Mouse (Mus musculus) limb, embryonic 15.5 days (tissue): Measurements from ENCODE around the gene Cap2. TPM values are rescaled to one million over a fixed set of nuclear protein-coding genes. Genes with fewer than 3 reads are reported as not detected.

Experiments
- ATAC-seq: fragments of 200-750 bp; cut with Nextera tagmentation; 2 replicates; pipeline ENCODE4 v1.8.0; 2017; ENCODE audit warnings: low read depth, moderate TSS enrichment; ENCODE audit not compliant: insufficient number of reproducible peaks, low FRiP score, low TSS enrichment
- H3K27ac ChIP-seq: fragments of 300-500 bp; sonication (generic); 2 replicates; pipeline ENCODE4 v1.5.1; 2015; ENCODE audit warnings: moderate library complexity, mild to moderate bottlenecking, inconsistent platforms
- H3K27me3 ChIP-seq: fragments of 300-500 bp; sonication (generic); 2 replicates; pipeline ENCODE4 v1.6.1; 2015; ENCODE audit warnings: inconsistent platforms
- H3K36me3 ChIP-seq: fragments of 300-500 bp; sonication (generic); 2 replicates; pipeline ENCODE4 v1.6.1; 2015; ENCODE audit warnings: inconsistent platforms
- H3K4me1 ChIP-seq: fragments of 300-500 bp; sonication (generic); 2 replicates; pipeline ENCODE4 v1.6.1; 2015; ENCODE audit warnings: inconsistent platforms
- H3K4me2 ChIP-seq: fragments of 300-500 bp; sonication (generic); 2 replicates; pipeline ENCODE4 v1.6.1; 2015; ENCODE audit warnings: mild to moderate bottlenecking, inconsistent platforms
- H3K4me3 ChIP-seq: fragments of 300-500 bp; sonication (generic); 2 replicates; pipeline ENCODE4 v1.5.1; 2015; ENCODE audit warnings: mild to moderate bottlenecking, inconsistent platforms
- H3K9ac ChIP-seq: fragments of 300-500 bp; sonication (generic); 2 replicates; pipeline ENCODE4 v1.6.1; 2015; ENCODE audit warnings: inconsistent platforms
- H3K9me3 ChIP-seq: fragments of 300-500 bp; sonication (generic); 2 replicates; pipeline ENCODE4 v1.6.1; 2016; ENCODE audit warnings: inconsistent platforms
- WGBS: fragments of 180-500 bp; shearing (Covaris S2); methylation state at CpG from one replicate; pipeline ENCODE4 v1.1.7; 2015; 5-methylcytosine and 5-hydroxymethylcytosine counted together
- polyA plus RNA-seq: library from polyadenylated mRNA; unstranded; fragments of >200 nt; fragmentation: Nextera tagmentation; extraction: Ambion mirVana; gene quantifications from 2 replicates; pipeline ENCODE4 v1.2.1, GENCODE M21; 2015

Gene Cap2
- polyA plus RNA-seq, 1 experiment from 2014 or later = 18.2 TPM

DNA sequence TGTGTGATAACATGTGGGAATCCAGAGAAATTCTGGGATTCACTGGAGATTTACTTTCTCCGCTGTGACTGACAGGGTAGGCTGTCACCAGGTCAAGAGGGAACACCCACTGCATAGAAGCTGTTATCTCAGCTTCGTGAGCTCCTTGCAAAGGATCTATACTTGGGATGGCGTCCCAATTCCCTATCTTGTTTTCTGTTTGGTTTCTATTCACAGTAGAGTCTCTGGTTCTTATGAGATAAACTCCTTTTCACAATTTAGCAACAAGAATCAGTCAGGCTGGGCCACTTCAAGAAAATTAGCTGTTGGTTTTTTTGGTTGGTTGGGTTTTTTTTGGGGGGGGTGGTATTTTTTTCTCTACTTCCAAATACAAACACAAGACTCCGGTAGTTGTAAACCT is 7.2 kb downstream of the Cap2 start:
- H3K4me3 ChIP-seq = no peak overlapping the region
- H3K9ac ChIP-seq = no peak overlapping the region
- H3K4me2 ChIP-seq = no peak overlapping the region
- H3K27me3 ChIP-seq = no peaks in the 10 kb centered on the region
- whole genome bisulfite sequencing = 82% methylated on average over 4 of the region's 4 CpGs
- H3K36me3 ChIP-seq = no peaks in the 10 kb centered on the region
- H3K9me3 ChIP-seq = no peaks in the 10 kb centered on the region
- no peaks in the 10 kb centered on the region for H3K4me1 ChIP-seq
- ATAC-seq = no peak
- no peak overlapping the region for H3K27ac ChIP-seq

DNA sequence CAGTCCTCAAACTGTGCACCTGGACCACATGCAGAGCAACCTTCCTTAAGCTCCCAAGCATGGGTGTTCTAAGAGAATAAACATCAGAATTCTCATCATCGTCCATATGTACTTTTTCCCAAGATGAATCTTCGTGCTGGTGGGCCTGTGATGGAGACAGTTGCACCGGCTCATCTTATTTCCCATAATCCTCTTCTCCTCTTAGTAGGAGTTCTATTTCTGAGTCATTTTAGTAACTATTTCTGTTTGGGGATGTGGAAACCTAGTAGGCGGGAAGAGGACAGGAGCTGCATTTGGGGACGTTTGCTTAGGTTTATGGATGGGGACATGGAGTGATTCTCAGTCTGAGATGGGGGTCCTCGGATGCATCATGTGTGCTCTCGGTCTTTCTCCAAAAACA is 8.8 kb downstream of the Cap2 start:
- 95% methylated on average over 7 of the region's 7 CpGs for WGBS
- Histone ChIP-seq H3K27ac (no peak overlapping the region), H3K9ac (no peak overlapping the region), H3K4me3 (no peak overlapping the region), H3K9me3 (no peaks in the 10 kb centered on the region), H3K4me2 (no peak overlapping the region), H3K4me1 (no peaks in the 10 kb centered on the region), H3K36me3 (no peaks in the 10 kb centered on the region), H3K27me3 (no peaks in the 10 kb centered on the region)
- no peak for ATAC-seq

DNA sequence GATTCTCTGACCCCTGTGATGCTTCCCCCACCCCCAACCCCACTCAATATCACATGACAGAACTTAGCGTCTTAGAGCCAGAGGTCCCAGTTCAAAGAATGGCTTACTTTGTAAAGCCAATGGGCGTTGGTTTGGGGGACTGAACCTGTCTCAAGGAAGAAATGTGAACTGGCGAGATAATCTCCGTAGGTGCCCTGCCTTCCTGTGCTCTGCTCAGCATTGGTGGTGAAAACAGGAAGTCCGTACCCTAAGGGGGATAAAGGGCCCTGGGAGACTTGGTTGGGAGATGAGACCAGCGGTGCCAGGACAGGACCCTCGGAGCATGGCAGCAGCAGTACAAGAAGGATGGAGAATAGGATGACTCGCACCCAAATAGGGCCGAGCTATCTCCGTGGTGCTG is 12.8 kb downstream of the Cap2 start:
- 91% methylated on average over 10 of the region's 10 CpGs for WGBS
- no peak overlapping the region for H3K9ac ChIP-seq
- no peak for ATAC-seq

DNA sequence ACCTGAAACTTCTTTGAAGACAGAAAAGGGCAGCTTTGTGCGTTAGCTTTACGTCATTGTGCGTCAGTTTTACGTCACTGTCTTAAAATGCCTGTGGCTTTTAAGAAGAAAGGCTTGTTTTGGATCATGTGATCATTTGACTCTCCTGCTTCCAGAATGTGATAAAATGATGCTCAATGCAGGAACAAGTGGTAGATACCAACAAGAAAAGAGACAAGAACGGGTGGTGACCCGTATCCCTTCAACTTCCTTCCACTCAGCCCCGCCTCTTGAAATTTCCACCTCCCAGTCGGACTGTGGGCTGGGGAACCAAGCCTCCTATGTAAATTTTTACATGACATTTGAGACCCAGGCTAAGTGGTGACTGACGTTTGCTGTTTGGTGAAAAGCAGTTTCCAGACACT is 13.5 kb downstream of the Cap2 start:
- no peaks in the 10 kb centered on the region for H3K9me3 ChIP-seq
- ATAC-seq = no peak
- H3K27me3 ChIP-seq = no peaks in the 10 kb centered on the region
- WGBS = 66% methylated on average over 9 of the region's 9 CpGs
- peaks cover 11% of the 10 kb centered on the region for H3K4me1 ChIP-seq
- H3K9ac ChIP-seq = no peak overlapping the region
- no peaks in the 10 kb centered on the region for H3K36me3 ChIP-seq
- no peak overlapping the region for H3K4me3 ChIP-seq
- H3K4me2 ChIP-seq = no peak overlapping the region
- no peak overlapping the region for H3K27ac ChIP-seq

More for the DNA sequence above, 12.8 kb downstream of the Cap2 start:
- Histone ChIP-seq H3K9me3 (no peaks in the 10 kb centered on the region), H3K4me3 (no peak overlapping the region), H3K4me2 (no peak overlapping the region), H3K27ac (no peak overlapping the region), H3K36me3 (no peaks in the 10 kb centered on the region), H3K4me1 (peaks cover 11% of the 10 kb centered on the region), H3K27me3 (no peaks in the 10 kb centered on the region)

DNA sequence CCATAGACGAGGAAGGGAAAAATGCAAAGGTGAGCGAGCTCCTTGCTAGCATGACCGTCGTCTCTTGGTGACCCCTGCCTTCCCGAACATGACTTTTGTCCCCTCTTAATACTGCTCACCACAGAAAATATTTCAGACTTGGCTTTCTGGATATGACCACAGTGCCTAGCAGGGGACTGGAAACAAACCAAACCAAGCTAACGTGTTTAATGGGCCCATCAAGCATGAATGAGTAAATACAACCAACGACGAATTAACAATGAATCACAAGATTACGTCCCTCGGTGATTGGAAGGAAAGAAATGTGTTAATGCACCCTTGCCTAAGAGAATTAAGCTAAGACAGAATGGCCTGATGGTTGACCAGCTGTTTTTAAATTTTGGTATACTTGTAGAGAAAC is 13.9 kb downstream of the Cap2 start:
- H3K9me3 ChIP-seq = no peaks in the 10 kb centered on the region
- no peak overlapping the region for H3K4me2 ChIP-seq
- no peak overlapping the region for H3K4me3 ChIP-seq
- H3K4me1 ChIP-seq = peaks cover 11% of the 10 kb centered on the region
- no peak overlapping the region for H3K9ac ChIP-seq
- WGBS = 75% methylated on average over 10 of the region's 10 CpGs
- H3K36me3 ChIP-seq = no peaks in the 10 kb centered on the region
- no peak overlapping the region for H3K27ac ChIP-seq
- no peaks in the 10 kb centered on the region for H3K27me3 ChIP-seq
- no peak for ATAC-seq

DNA sequence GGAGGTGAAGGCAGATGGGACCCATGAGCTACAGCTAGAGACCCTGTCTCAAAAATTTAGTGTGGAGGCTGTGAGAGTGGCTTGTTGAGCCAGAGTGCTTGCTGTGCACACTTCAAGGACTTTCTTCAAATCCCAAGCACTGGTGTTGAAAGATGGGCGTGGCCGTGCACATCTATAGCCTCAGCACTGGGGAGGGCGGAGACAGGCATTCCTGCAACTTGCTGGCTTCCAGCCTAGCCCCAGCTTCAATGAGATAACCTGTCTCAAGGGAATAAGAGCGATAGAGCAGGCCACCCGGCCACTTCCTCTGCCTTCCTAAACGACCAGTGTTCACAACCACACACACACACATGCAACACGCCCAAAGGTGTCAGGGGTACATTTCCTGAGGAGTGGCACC is 14.5 kb downstream of the Cap2 start:
- no peaks in the 10 kb centered on the region for H3K9me3 ChIP-seq
- ATAC-seq = no peak
- H3K4me2 ChIP-seq = no peak overlapping the region
- H3K9ac ChIP-seq = no peak overlapping the region
- peaks cover 11% of the 10 kb centered on the region for H3K4me1 ChIP-seq
- H3K36me3 ChIP-seq = no peaks in the 10 kb centered on the region
- no peak overlapping the region for H3K4me3 ChIP-seq
- no peak overlapping the region for H3K27ac ChIP-seq
- 68% methylated on average over 7 of the region's 7 CpGs for WGBS
- H3K27me3 ChIP-seq = no peaks in the 10 kb centered on the region

DNA sequence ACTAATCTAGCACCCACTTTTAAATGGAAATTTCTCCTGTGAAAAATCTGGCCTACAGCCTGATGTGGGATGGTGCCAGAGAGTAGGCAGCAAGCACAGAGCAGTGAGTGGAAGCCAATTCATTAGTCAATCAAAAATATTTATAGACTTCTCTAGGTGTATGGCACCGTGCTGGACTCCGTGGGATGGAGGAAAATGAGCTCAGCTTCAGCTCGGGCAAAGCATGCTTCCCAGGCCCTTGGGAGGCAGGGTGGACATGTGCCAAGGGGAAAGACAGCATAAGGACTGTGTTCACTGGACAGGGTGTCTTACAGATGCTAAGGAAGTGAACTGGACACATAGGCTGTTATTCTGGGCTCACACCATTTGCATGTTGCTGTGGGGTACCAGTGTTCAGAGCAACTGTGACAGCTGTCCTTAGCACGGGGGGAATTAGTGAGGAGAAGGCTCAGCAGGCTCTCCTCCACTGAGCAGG is 15.6 kb downstream of the Cap2 start:
- H3K27ac ChIP-seq = no peak overlapping the region; the same call in 1 of the 2 replicates
- H3K27me3 ChIP-seq = no peaks in the 10 kb centered on the region
- H3K4me2 ChIP-seq = no peak overlapping the region
- H3K4me3 ChIP-seq = no peak overlapping the region
- ATAC-seq = peak; percentile 69; the same call in 1 of the 2 replicates
- H3K9me3 ChIP-seq = no peaks in the 10 kb centered on the region
- H3K9ac ChIP-seq = no peak overlapping the region
- H3K36me3 ChIP-seq = no peaks in the 10 kb centered on the region
- 42% methylated on average over 4 of the region's 4 CpGs for WGBS
- peaks cover 11% of the 10 kb centered on the region for H3K4me1 ChIP-seq

DNA sequence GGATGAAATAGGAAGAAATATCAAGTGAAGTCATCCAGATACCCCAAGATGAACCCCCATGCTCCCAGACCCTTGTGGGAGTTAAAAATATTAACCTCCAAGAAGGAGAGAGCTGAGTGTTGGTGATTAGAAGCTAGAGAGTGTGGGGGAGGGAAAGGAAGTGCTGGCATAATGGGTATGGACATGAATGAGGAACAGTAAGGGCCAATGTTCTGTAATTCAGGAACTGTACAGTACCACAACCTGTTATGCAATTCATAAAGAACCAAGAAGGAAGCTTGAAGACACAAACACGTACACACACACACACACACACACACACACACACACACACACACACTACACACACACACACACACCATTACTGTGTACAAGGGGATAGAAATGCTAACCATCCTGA is 19.8 kb downstream of the Cap2 start:
- Histone ChIP-seq H3K36me3 (no peaks in the 10 kb centered on the region), H3K4me2 (no peak overlapping the region), H3K27me3 (no peaks in the 10 kb centered on the region), H3K27ac (no peak overlapping the region), H3K4me3 (no peak overlapping the region), H3K9me3 (no peaks in the 10 kb centered on the region), H3K9ac (no peak overlapping the region), H3K4me1 (peaks cover 5% of the 10 kb centered on the region)
- no peak for ATAC-seq
- 73% methylated on average over 1 of the region's 1 CpGs for WGBS

DNA sequence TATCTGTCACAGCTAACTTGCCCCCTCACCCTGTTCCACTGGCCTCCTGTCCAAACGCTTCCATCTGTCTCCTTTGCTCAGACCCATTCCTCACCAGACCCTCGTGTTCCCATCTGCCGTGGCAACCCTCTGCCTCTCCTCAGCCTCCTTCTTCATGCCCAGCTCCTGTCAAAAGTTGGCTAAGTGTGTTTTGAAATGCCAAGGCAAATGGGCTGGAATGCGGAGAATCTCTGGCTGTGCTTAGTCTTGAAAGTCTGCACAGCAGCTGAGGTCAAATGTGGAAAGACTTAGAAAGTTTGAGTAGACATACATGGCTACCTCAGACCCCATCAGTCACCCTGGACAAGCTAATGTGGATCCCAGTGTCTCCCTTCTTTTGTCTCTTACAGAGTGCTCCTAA is 21.1 kb downstream of the Cap2 start:
- WGBS = 39% methylated on average over 4 of the region's 4 CpGs
- Histone ChIP-seq H3K36me3 (no peaks in the 10 kb centered on the region), H3K9ac (no peak overlapping the region), H3K27ac (no peak overlapping the region; the same call in 1 of the 2 replicates), H3K9me3 (no peaks in the 10 kb centered on the region), H3K4me3 (no peak overlapping the region), H3K27me3 (no peaks in the 10 kb centered on the region), H3K4me1 (no peaks in the 10 kb centered on the region), H3K4me2 (no peak overlapping the region)
- ATAC-seq = no peak

DNA sequence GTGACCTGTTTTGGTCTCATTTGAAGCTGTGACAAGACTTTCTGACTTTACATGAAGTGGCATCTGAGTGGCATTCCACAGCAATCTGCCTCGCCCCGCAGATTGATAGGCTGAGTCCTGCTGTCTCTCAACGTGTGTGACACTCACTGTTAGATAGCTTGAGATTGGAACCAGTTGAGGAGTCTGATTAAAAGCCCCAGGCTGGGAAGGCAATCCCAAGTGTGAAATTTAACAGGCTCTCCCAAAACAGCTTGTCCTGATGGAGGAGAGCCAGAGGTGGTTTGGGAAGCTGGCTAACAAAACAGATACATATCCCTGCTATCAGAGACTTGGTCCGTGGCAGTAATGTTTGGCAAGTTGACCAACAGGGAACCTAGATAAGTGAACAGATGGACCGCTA is 21.6 kb downstream of the Cap2 start:
- no peak for ATAC-seq
- WGBS = 28% methylated on average over 5 of the region's 5 CpGs
- no peak overlapping the region for H3K4me3 ChIP-seq
- H3K4me2 ChIP-seq = no peak overlapping the region
- no peak overlapping the region for H3K9ac ChIP-seq
- no peaks in the 10 kb centered on the region for H3K9me3 ChIP-seq
- no peaks in the 10 kb centered on the region for H3K4me1 ChIP-seq
- H3K27ac ChIP-seq = no peak overlapping the region; the same call in 1 of the 2 replicates
- H3K27me3 ChIP-seq = no peaks in the 10 kb centered on the region
- H3K36me3 ChIP-seq = no peaks in the 10 kb centered on the region

DNA sequence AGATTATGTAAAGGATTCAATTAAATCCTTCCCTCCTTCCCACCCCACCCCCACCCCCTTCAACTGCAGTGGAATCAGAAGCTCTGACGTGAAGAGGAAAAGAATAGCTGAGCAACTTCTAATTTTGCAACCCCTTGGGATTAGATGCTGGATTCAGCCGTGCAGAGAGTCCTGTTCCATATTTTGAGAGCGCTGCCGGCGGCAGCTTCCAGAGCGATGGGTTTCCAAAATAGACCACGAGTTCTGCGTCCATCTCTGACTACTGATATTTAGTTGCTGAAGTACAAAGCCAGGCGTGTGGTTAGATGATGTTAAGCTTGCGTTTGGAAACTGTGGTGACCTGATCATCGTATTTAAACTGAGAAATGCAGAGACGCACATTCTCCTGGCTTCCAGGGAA is 22.1 kb downstream of the Cap2 start:
- no peaks in the 10 kb centered on the region for H3K36me3 ChIP-seq
- H3K4me1 ChIP-seq = no peaks in the 10 kb centered on the region
- 63% methylated on average over 12 of the region's 12 CpGs for WGBS
- no peak overlapping the region for H3K9ac ChIP-seq
- no peak overlapping the region for H3K4me2 ChIP-seq
- no peak overlapping the region for H3K4me3 ChIP-seq
- no peaks in the 10 kb centered on the region for H3K27me3 ChIP-seq
- H3K9me3 ChIP-seq = no peaks in the 10 kb centered on the region
- ATAC-seq = no peak
- no peak overlapping the region for H3K27ac ChIP-seq

DNA sequence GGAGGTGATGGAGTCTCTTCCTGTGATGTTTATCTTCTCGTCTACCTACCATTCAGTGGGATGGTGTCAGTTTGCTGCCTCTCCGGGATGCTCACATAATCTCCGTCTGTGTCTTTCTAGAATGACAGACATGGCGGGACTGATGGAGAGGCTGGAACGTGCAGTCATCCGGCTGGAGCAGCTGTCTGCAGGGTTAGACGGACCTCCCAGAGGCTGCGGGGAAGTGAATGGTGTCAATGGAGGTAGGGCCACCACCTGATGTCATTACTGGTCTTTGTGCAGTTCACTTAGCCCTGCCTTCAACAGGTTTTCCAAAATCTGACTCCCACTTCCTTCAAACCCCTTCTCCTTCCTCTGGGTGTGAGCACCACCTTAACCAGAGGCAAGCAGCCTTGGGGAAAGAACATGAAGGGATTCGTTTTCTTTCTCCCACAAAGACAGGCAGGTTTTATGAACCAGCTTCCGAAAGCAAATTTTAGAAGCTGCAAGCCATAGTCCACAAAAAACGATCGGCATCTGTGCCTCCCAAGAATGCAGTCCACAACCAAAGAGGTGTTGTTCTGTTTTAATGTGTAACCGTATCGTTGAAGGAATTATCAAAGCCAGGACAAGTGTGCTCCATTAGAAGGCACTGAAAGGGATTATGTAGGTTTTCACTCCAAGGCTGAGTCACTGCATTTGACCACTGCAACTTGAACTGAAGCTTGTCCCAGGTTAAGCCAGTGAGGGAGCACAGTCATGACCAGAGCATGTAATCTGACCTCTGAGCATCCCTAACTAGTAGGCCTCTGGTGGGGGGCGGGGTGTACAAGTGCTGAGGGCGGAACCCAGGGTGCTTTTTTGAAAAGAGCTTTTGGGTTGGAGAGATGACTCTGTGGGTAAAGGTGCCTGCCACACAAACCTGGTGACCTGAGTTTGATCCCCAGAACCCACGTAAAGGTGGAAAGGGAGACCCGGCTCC is 23.9 kb downstream of the Cap2 start:
- Histone ChIP-seq H3K27ac (no peak overlapping the region), H3K36me3 (no peaks in the 10 kb centered on the region), H3K9ac (no peak overlapping the region), H3K4me2 (no peak overlapping the region), H3K4me3 (no peak overlapping the region), H3K9me3 (no peaks in the 10 kb centered on the region), H3K27me3 (no peaks in the 10 kb centered on the region), H3K4me1 (no peaks in the 10 kb centered on the region)
- WGBS = 76% methylated on average over 18 of the region's 18 CpGs
- ATAC-seq = no peak
